Mouse (Mus musculus): ENCODE results near the gene Car10.
A peak's percentile ranks its signal among the peaks of the same experiment; 100 is the strongest.
"Not testable (repeated sequence)": the region's sequence is repeated elsewhere in the genome, so short reads cannot be mapped to it uniquely, and the experiment has no call there.

The Car10 gene

GRCm38 (mm10) chr11:93396356-93396755 is 298.5 kb downstream of the Car10 start:
- DNase-seq, result no peak

GRCm38 (mm10) chr11:93401167-93401566 is 303.3 kb downstream of the Car10 start:
- not testable (repeated sequence) for DNase-seq

GRCm38 (mm10) chr11:93407981-93408380 is 310.2 kb downstream of the Car10 start:
- DNase-seq, result no peak

GRCm38 (mm10) chr11:93431482-93431881 is 333.7 kb downstream of the Car10 start:
- DNase-seq, result no peak

- no peak for DNase-seq
These were observed 337.4 kb downstream of the Car10 start for GRCm38 (mm10) chr11:93434997-93435915.

- DNase-seq, result no peak
These were observed 339.1 kb downstream of the Car10 start for GRCm38 (mm10) chr11:93436892-93437291.

- no peak for DNase-seq
These were observed 342.6 kb downstream of the Car10 start for GRCm38 (mm10) chr11:93440466-93440865.

GRCm38 (mm10) chr11:93443777-93444176 is 345.9 kb downstream of the Car10 start:
- no peak for DNase-seq

- DNase-seq, result no peak
These were observed 346.9 kb downstream of the Car10 start for GRCm38 (mm10) chr11:93444741-93445140.

GRCm38 (mm10) chr11:93447566-93447965 is 349.7 kb downstream of the Car10 start:
- no peak for DNase-seq

GRCm38 (mm10) chr11:93448290-93449256 is 350.7 kb downstream of the Car10 start:
- no peak for DNase-seq

- DNase-seq, result peak; percentile 7
These were observed 352.7 kb downstream of the Car10 start for GRCm38 (mm10) chr11:93450535-93450934.

- DNase-seq, result no peak
These were observed 368.4 kb downstream of the Car10 start for GRCm38 (mm10) chr11:93466221-93466620.

- no peak for DNase-seq
These were observed 369.9 kb downstream of the Car10 start for GRCm38 (mm10) chr11:93467711-93468110.

GRCm38 (mm10) chr11:93470771-93471170 is 372.9 kb downstream of the Car10 start:
- peak; percentile 13 for DNase-seq

GRCm38 (mm10) chr11:93471573-93472179 is 373.8 kb downstream of the Car10 start:
- peak; percentile 79 for DNase-seq

GRCm38 (mm10) chr11:93484661-93485060 is 386.8 kb downstream of the Car10 start:
- DNase-seq, result no peak

GRCm38 (mm10) chr11:93487021-93487420 is 389.2 kb downstream of the Car10 start:
- DNase-seq, result no peak

- no peak for DNase-seq
These were observed 390.2 kb downstream of the Car10 start for GRCm38 (mm10) chr11:93487913-93488604.

- DNase-seq, result no peak
These were observed 392.5 kb downstream of the Car10 start for GRCm38 (mm10) chr11:93490211-93490820.

GRCm38 (mm10) chr11:93497896-93498295 is 400.1 kb downstream of the Car10 start:
- no peak for DNase-seq

- peak; percentile 49 for DNase-seq
These were observed 402.6 kb downstream of the Car10 start for GRCm38 (mm10) chr11:93500442-93500841.
